Mouse (Mus musculus) G1E (cell line): ENCODE measurements around the gene Zmym6. TPM values are rescaled to one million over a fixed set of nuclear protein-coding genes. Genes with fewer than 3 reads are reported as not detected.

Experiments used
- ATAC-seq: 2 replicates; pipeline ENCODE4 v1.8.0; 2016; ENCODE audit warnings: mild to moderate bottlenecking; ENCODE audit not compliant: insufficient number of reproducible peaks, poor library complexity, low FRiP score, severe bottlenecking; ENCODE audit errors: extremely low read depth
- DNase-seq: peaks from one replicate; pipeline ENCODE4 v3.0.0; 2012; ENCODE audit warnings: low spot score
- H3K27me3 ChIP-seq: 2 replicates; pipeline ENCODE4 v1.6.1; 2012; ENCODE audit warnings: mild to moderate bottlenecking, low read length, inconsistent platforms; ENCODE audit not compliant: insufficient read depth
- H3K36me3 ChIP-seq: replicated peaks from 2 replicates; pipeline ENCODE3; 2012; ENCODE audit warnings: mild to moderate bottlenecking, inconsistent platforms
- H3K4me1 ChIP-seq: 2 replicates; pipeline ENCODE4 v1.6.1; 2012; ENCODE audit warnings: low read depth, low read length, inconsistent platforms, mixed read lengths; ENCODE audit not compliant: insufficient read depth
- H3K4me3 ChIP-seq: 2 replicates; pipeline ENCODE4 v1.5.1; 2012; ENCODE audit warnings: low read depth, mild to moderate bottlenecking, inconsistent platforms, low read length, moderate library complexity, mixed read lengths
- H3K9me3 ChIP-seq: replicated peaks from 2 replicates; pipeline ENCODE4 v1.6.1; 2012; ENCODE audit warnings: inconsistent platforms
- CTCF ChIP-seq: IDR thresholded peaks from 2 replicates; pipeline ENCODE4 v1.5.1; 2012; ENCODE audit warnings: low read depth, low read length, inconsistent platforms, mixed read lengths
- GATA1 ChIP-seq: IDR thresholded peaks from 2 replicates; pipeline ENCODE4 v1.6.1; 2012; ENCODE audit warnings: borderline replicate concordance, low read length, inconsistent platforms, mixed read lengths
- GATA2 ChIP-seq: IDR thresholded peaks from 2 replicates; pipeline ENCODE4 v1.6.1; 2012; ENCODE audit warnings: low read depth, low read length, inconsistent platforms, borderline replicate concordance
- POLR2AphosphoS5 ChIP-seq: IDR thresholded peaks from 2 replicates; pipeline ENCODE4 v1.6.1; 2012; ENCODE audit warnings: low read depth, low read length, inconsistent platforms; ENCODE audit not compliant: insufficient replicate concordance
- TAL1 ChIP-seq: conservative IDR thresholded peaks from 2 replicates; pipeline ENCODE4 v1.6.1; 2012; ENCODE audit warnings: low read depth, low read length, inconsistent platforms, mixed read lengths
- polyA plus RNA-seq: library from polyadenylated mRNA; stranded (reverse); fragments of >175 nt; gene quantifications from 2 replicates; pipeline ENCODE4 v1.2.3, GENCODE M21; 2012
- total RNA-seq, 2 experiments: library from RNA; stranded (forward) in 1 of 2; stranded (reverse) in 1 of 2; fragments of 200-1000 nt in 1 of 2; fragments of >200 nt in 1 of 2; fragmentation: Nextera tagmentation in 1 of 2; gene quantifications; 2 replicates each; pipeline ENCODE4 v1.2.3; 2014 to 2017

Zmym6 gene
- total and polyA plus RNA-seq, 3 experiments, result 1.0 to 44.9 (median 35.3) TPM

- H3K36me3 ChIP-seq, result no peaks in the 10 kb centered on the region
- no peak for DNase-seq
- no peaks in the 10 kb centered on the region for H3K27me3 ChIP-seq
- no peak for ATAC-seq
- H3K9me3 ChIP-seq, result no peaks in the 10 kb centered on the region
- no peaks in the 10 kb centered on the region for H3K4me1 ChIP-seq
- no peak overlapping the region for H3K4me3 ChIP-seq
- TF ChIP-seq TAL1, result no peak
- no peak for TF ChIP-seq CTCF
- no peak for TF ChIP-seq GATA1
- TF ChIP-seq GATA2, result no peak
- TF ChIP-seq POLR2AphosphoS5, result no peak
Observed at GRCm38 (mm10) chr4:127150031-127150430, 72.8 kb downstream of the Zmym6 start.

- H3K27me3 ChIP-seq, result no peaks in the 10 kb centered on the region
- ATAC-seq, result no peak
- no peaks in the 10 kb centered on the region for H3K4me1 ChIP-seq
- no peaks in the 10 kb centered on the region for H3K36me3 ChIP-seq
- no peak for TF ChIP-seq POLR2AphosphoS5
- H3K9me3 ChIP-seq, result no peaks in the 10 kb centered on the region
- H3K4me3 ChIP-seq, result no peak overlapping the region
- DNase-seq, result no peak
Observed at GRCm38 (mm10) chr4:127153345-127153744, 76.2 kb downstream of the Zmym6 start.

GRCm38 (mm10) chr4:127155757-127156156, 78.6 kb downstream of the Zmym6 start:
- DNase-seq (no peak), ATAC-seq (no peak)
- no peaks in the 10 kb centered on the region for H3K36me3 ChIP-seq
- no peak overlapping the region for H3K4me3 ChIP-seq
- TF ChIP-seq TAL1, result no peak
- TF ChIP-seq GATA1, result no peak
- no peak for TF ChIP-seq POLR2AphosphoS5
- no peak for TF ChIP-seq CTCF
- no peak for TF ChIP-seq GATA2
- no peaks in the 10 kb centered on the region for H3K9me3 ChIP-seq
- H3K27me3 ChIP-seq, result no peaks in the 10 kb centered on the region
- H3K4me1 ChIP-seq, result no peaks in the 10 kb centered on the region

GRCm38 (mm10) chr4:127157746-127158145, 80.6 kb downstream of the Zmym6 start:
- DNase-seq (no peak), ATAC-seq (no peak)
- H3K4me1 ChIP-seq, result no peaks in the 10 kb centered on the region
- H3K4me3 ChIP-seq, result no peak overlapping the region
- TF ChIP-seq GATA2, result no peak
- no peak for TF ChIP-seq TAL1
- TF ChIP-seq CTCF, result no peak
- no peak for TF ChIP-seq POLR2AphosphoS5
- TF ChIP-seq GATA1, result no peak
- H3K9me3 ChIP-seq, result no peaks in the 10 kb centered on the region
- H3K27me3 ChIP-seq, result no peaks in the 10 kb centered on the region
- H3K36me3 ChIP-seq, result no peaks in the 10 kb centered on the region

DNA sequence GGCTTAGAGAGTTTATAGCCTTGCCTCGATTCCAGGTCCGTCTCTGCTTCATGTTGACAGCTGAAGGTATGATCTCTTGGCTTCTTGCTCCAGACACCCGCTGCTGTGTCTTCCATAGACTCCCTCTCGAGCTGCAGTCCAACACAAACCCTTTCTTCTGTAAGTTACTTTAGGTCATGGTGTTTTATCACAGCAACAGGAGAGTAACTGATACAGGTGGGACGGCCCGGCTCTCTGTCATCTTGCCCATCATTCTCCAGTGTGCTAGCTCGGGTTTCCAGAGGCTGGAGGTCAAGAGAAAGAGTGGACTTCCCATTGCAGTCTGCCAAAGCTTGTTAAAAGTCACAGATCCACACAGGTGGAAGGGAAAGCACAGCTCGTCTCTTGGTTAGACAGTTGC, 86.7 kb downstream of the Zmym6 start:
- peaks cover 12% of the 10 kb centered on the region for H3K9me3 ChIP-seq
- no peak overlapping the region for H3K4me3 ChIP-seq
- no peaks in the 10 kb centered on the region for H3K27me3 ChIP-seq
- DNase-seq, result no peak
- TF ChIP-seq CTCF (no peak), POLR2AphosphoS5 (no peak), GATA2 (no peak), TAL1 (no peak), GATA1 (no peak)
- ATAC-seq, result no peak
- H3K4me1 ChIP-seq, result no peaks in the 10 kb centered on the region
- no peaks in the 10 kb centered on the region for H3K36me3 ChIP-seq

DNA sequence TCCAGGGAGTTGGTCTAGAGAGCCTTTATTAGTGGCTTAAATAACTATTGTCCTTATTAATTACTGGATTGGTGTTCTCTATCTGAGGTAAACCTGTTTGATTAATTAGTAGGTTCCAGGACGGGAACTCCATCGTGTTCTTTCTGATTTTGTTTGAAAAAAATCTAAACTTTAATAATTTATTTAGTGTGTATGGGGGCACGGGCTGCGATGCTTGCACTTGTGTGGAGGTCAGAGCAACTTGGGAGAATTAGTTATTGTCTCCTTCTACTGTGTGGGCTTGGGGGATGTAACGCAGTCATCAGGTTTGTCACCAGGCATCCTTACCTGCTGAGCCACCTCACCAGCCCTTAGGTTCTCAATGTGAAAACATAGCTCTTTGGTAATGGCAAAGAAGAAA, 89.9 kb downstream of the Zmym6 start:
- TF ChIP-seq POLR2AphosphoS5, result no peak
- TF ChIP-seq GATA1, result no peak
- TF ChIP-seq CTCF, result no peak
- TF ChIP-seq TAL1, result no peak
- TF ChIP-seq GATA2, result no peak
- H3K4me1 ChIP-seq, result no peaks in the 10 kb centered on the region
- DNase-seq (no peak), ATAC-seq (no peak)
- no peaks in the 10 kb centered on the region for H3K36me3 ChIP-seq
- peaks cover 24% of the 10 kb centered on the region for H3K9me3 ChIP-seq
- H3K27me3 ChIP-seq, result no peaks in the 10 kb centered on the region
- no peak overlapping the region for H3K4me3 ChIP-seq

DNA sequence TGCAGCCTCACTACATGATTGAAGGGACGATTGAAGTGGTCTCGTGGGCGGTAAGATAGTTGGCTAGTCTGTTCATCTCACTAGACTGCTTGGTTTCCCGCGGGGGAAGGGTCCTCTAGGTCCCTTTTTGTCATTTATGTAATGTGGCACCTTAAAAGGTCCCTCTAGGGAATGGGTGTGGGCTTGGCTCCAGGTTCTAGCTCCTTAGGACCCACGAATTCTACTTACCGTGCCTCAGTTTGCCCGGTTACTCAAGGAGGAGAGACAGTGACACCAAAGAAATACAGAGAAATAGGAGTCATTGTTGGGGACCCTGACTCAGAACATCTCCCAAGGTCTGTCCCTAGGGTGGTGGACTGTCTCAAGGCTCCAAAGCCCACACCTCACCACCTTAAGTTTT, 90.5 kb downstream of the Zmym6 start:
- Histone ChIP-seq H3K36me3 (no peaks in the 10 kb centered on the region), H3K4me1 (no peaks in the 10 kb centered on the region), H3K27me3 (no peaks in the 10 kb centered on the region), H3K9me3 (peaks cover 24% of the 10 kb centered on the region), H3K4me3 (no peak overlapping the region)
- ATAC-seq (no peak), DNase-seq (no peak)
- no peak for TF ChIP-seq POLR2AphosphoS5
